Mouse (Mus musculus) heart, adult 2 months (tissue): ENCODE results near the gene Jak1.

Source experiments
- CTCF ChIP-seq: fragments of 200-600 bp; IDR thresholded peaks from 2 replicates; pipeline ENCODE4 v1.8.1; 2022; ENCODE audit warnings: antibody characterized with exemption, mild to moderate bottlenecking, moderate library complexity
- EP300 ChIP-seq: fragments of 200-500 bp; IDR thresholded peaks from 2 replicates; pipeline ENCODE4 v1.6.1; 2011; ENCODE audit warnings: low read depth, low read length, control low read depth; ENCODE audit not compliant: insufficient read depth
- POLR2A ChIP-seq: fragments of 200-500 bp; IDR thresholded peaks from 2 replicates; pipeline ENCODE4 v1.6.1; 2011; ENCODE audit warnings: mild to moderate bottlenecking, low read depth, low read length, control low read depth; ENCODE audit not compliant: insufficient read depth

- no peak for TF ChIP-seq CTCF
- TF ChIP-seq POLR2A = no peak
- TF ChIP-seq EP300 = no peak
These were observed 51.6 kb downstream of the Jak1 start for GRCm38 (mm10) chr4:101213477-101213876.
